Mouse (Mus musculus): ENCODE data around the gene Arhgef33. TPM values are rescaled to one million over a fixed set of nuclear protein-coding genes. Genes with fewer than 3 reads are reported as not detected.
A peak's percentile ranks its signal among the peaks of the same experiment; 100 is the strongest.

The Arhgef33 gene
- polyA plus RNA-seq, 1 experiment, result not detected

GRCm38 (mm10) chr17:80290074-80290657 lies 17.0 kb upstream of the Arhgef33 start, which contains the start of the genes Morn2 and Dhx57:
Morn2 (plus strand) TSS chr17:80290203.
Dhx57 (minus strand) TSS chr17:80290476.
- TF ChIP-seq TAL1 (IDR thresholded peaks at IDR 0.05; ENCODE audit: low read length), result no peak
- no peak for TF ChIP-seq GATA1 (IDR thresholded peaks at IDR 0.05; ENCODE audit: low read length)
- H3K4me3 ChIP-seq (replicated peaks), result peak within 1 kb of the TSS; percentile 90

DNA sequence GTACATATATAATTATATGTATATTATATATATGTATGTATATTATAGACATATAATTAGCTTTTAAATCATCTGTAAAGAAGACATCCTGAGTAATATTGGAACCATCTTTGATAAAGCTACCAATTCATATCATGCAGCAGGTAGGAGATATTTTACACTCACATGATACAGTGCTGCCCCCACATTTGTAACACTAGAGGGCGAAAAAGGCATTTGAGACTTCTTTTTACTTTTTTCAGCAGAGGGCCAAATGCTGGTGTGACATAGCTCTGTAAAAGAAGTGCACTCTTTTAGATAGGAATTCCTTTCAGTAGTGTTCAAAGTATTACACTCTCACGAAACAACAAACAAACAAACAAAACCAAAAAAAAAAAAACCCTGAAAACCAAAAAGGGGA lies 16.1 kb upstream of the Arhgef33 start:
- Histone ChIP-seq H3K4me1 (ENCODE audit: control insufficient read depth) (peaks cover 20% of the 10 kb centered on the region), H3K4me3 (replicated peaks) (no peak overlapping the region), H3K36me3 (ENCODE audit: control insufficient read depth) (no peaks in the 10 kb centered on the region), H3K27me3 (ENCODE audit: control insufficient read depth) (no peaks in the 10 kb centered on the region), H3K9me3 (ENCODE audit: control insufficient read depth, low read length) (no peaks in the 10 kb centered on the region)
- no peak for TF ChIP-seq GATA1 (IDR thresholded peaks at IDR 0.05; ENCODE audit: low read length)

More at GRCm38 (mm10) chr17:80290074-80290657, 17.0 kb upstream of the Arhgef33 start, which contains the start of the genes Morn2 and Dhx57:
- Histone ChIP-seq H3K9me3 (ENCODE audit: control insufficient read depth, low read length) (no peaks in the 10 kb centered on the region), H3K4me1 (ENCODE audit: control insufficient read depth) (peaks cover 20% of the 10 kb centered on the region), H3K36me3 (ENCODE audit: control insufficient read depth) (no peaks in the 10 kb centered on the region), H3K27me3 (ENCODE audit: control insufficient read depth) (no peaks in the 10 kb centered on the region)

DNA sequence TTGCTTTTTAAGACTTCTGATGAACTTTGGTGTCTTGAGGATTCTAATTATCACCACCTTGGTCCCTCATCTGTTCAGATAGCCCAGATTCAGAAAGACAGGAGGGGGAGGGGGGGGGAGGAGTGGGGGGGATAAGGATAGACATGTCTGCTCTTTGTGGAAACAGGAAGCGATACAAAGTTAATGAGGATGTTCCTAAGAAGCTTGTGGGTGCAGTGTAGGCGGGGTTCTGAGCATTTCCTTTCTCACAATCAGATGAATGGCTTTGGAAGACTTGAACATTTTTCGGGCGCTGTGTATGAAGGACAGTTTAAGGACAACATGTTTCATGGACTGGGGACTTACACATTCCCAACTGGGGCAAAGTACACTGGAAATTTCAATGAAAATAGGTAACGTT lies 11.9 kb upstream of the Arhgef33 start:
- H3K36me3 ChIP-seq (ENCODE audit: control insufficient read depth), result no peaks in the 10 kb centered on the region
- H3K4me3 ChIP-seq (replicated peaks), result no peak overlapping the region
- H3K4me1 ChIP-seq (ENCODE audit: control insufficient read depth), result peaks cover 2% of the 10 kb centered on the region
- no peak for TF ChIP-seq TAL1 (IDR thresholded peaks at IDR 0.05; ENCODE audit: low read length)
- TF ChIP-seq GATA1 (IDR thresholded peaks at IDR 0.05; ENCODE audit: low read length), result no peak
- H3K9me3 ChIP-seq (ENCODE audit: control insufficient read depth, low read length), result no peaks in the 10 kb centered on the region
- no peaks in the 10 kb centered on the region for H3K27me3 ChIP-seq (ENCODE audit: control insufficient read depth)

DNA sequence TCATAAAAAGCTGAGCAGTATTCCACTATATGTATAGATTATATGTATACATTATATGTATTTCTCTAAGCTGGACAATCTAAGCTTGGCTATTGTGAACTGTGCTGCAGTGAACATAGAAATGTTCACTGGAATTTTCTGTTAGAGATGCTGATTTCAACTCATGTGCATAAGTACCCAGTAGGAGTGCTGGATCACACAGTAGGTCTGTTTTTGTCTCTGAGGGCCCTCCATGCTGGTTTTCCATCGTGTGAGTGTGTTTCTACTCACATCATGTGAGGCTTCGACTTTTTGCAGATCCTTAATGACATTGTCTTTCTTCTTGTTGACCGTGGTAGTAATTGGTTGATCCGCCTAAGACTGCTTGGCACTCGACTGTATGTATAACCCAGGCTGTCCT lies 8.4 kb upstream of the Arhgef33 start:
- no peaks in the 10 kb centered on the region for H3K27me3 ChIP-seq (ENCODE audit: control insufficient read depth)
- H3K4me1 ChIP-seq (ENCODE audit: control insufficient read depth), result no peaks in the 10 kb centered on the region
- H3K9me3 ChIP-seq (ENCODE audit: control insufficient read depth, low read length), result no peaks in the 10 kb centered on the region
- no peaks in the 10 kb centered on the region for H3K36me3 ChIP-seq (ENCODE audit: control insufficient read depth)
- no peak overlapping the region for H3K4me3 ChIP-seq (replicated peaks)
- TF ChIP-seq TAL1 (IDR thresholded peaks at IDR 0.05; ENCODE audit: low read length) (no peak), GATA1 (IDR thresholded peaks at IDR 0.05; ENCODE audit: low read length) (no peak)

DNA sequence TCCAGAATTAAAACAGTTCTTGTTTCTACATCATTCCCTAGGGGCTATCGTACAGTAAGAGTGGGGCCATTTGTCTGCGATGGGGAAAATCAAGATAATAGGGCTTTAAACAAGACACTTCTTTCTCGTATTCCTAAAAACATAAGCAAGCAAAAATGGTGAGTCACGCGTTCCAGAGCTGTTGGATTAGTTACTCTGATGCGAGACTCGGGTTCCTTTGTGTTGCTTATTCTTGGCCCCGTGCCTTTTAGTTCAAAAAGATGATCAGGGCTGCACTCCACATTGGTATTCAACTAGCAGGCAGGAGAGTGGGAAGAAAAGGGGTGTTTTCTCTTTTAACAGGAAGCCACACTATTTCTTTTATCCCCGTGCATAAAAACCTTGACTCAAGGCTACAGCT lies 4.6 kb downstream of the Arhgef33 start:
- no peaks in the 10 kb centered on the region for H3K4me1 ChIP-seq (ENCODE audit: control insufficient read depth)
- no peaks in the 10 kb centered on the region for H3K27me3 ChIP-seq (ENCODE audit: control insufficient read depth)
- H3K4me3 ChIP-seq (replicated peaks), result no peak overlapping the region
- no peaks in the 10 kb centered on the region for H3K9me3 ChIP-seq (ENCODE audit: control insufficient read depth, low read length)
- no peak for TF ChIP-seq GATA1 (IDR thresholded peaks at IDR 0.05; ENCODE audit: low read length)
- no peak for TF ChIP-seq TAL1 (IDR thresholded peaks at IDR 0.05; ENCODE audit: low read length)
- no peaks in the 10 kb centered on the region for H3K36me3 ChIP-seq (ENCODE audit: control insufficient read depth)

DNA sequence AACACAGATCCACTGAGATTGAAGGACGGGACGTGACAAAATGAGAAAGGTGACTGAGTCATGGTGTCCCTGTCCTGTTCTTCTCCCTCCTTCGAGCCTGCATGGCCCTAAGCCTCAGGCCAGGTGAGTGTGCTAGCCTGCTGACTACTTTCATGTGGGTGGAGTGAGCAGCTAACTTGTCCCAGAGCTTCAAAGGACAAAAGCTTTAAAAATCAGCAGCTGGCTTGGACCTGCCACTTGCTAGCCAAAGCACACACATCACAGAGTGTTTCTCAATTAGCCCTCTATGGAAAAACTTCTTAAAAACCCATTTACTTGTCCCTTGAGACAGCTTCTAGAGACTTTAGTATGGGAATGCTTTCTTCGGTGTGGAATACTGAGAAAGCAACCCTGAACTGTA lies 5.2 kb downstream of the Arhgef33 start:
- Histone ChIP-seq H3K36me3 (ENCODE audit: control insufficient read depth) (no peaks in the 10 kb centered on the region), H3K4me3 (replicated peaks) (no peak overlapping the region), H3K9me3 (ENCODE audit: control insufficient read depth, low read length) (no peaks in the 10 kb centered on the region), H3K27me3 (ENCODE audit: control insufficient read depth) (no peaks in the 10 kb centered on the region), H3K4me1 (ENCODE audit: control insufficient read depth) (no peaks in the 10 kb centered on the region)
- no peak for TF ChIP-seq GATA1 (IDR thresholded peaks at IDR 0.05; ENCODE audit: low read length)
- no peak for TF ChIP-seq TAL1 (IDR thresholded peaks at IDR 0.05; ENCODE audit: low read length)

- H3K9me3 ChIP-seq (ENCODE audit: control insufficient read depth, low read length), result no peaks in the 10 kb centered on the region
- TF ChIP-seq GATA1 (IDR thresholded peaks at IDR 0.05; ENCODE audit: low read length) (no peak), TAL1 (IDR thresholded peaks at IDR 0.05; ENCODE audit: low read length) (no peak)
- no peak overlapping the region for H3K4me3 ChIP-seq (replicated peaks)
- H3K4me1 ChIP-seq (ENCODE audit: control insufficient read depth), result no peaks in the 10 kb centered on the region
- no peaks in the 10 kb centered on the region for H3K27me3 ChIP-seq (ENCODE audit: control insufficient read depth)
- H3K36me3 ChIP-seq (ENCODE audit: control insufficient read depth), result no peaks in the 10 kb centered on the region
Observed at GRCm38 (mm10) chr17:80322228-80322627, 15.0 kb downstream of the Arhgef33 start.

DNA sequence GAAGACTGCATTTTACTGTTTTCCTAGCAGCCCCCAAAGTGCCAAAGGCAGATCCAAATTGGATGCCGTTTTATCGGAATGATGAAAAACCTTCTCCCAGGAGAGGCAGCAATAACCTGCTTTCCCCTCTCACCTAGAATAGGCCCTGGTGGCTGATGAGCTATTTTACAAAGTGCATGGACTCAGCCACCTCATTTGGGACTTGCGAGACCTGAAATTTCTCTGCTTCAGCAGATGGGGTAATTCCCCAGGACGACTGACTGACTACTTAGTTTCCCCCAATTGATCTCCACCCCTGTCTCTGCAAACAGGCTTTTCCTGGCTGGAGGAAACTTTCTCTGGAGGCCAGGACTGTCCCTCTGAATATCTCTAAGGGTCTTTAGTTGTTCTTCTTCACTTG lies 15.8 kb downstream of the Arhgef33 start:
- no peak for TF ChIP-seq GATA1 (IDR thresholded peaks at IDR 0.05; ENCODE audit: low read length)
- TF ChIP-seq TAL1 (IDR thresholded peaks at IDR 0.05; ENCODE audit: low read length), result no peak
- Histone ChIP-seq H3K36me3 (ENCODE audit: control insufficient read depth) (no peaks in the 10 kb centered on the region), H3K27me3 (ENCODE audit: control insufficient read depth) (no peaks in the 10 kb centered on the region), H3K4me1 (ENCODE audit: control insufficient read depth) (no peaks in the 10 kb centered on the region), H3K9me3 (ENCODE audit: control insufficient read depth, low read length) (no peaks in the 10 kb centered on the region), H3K4me3 (replicated peaks) (no peak overlapping the region)

DNA sequence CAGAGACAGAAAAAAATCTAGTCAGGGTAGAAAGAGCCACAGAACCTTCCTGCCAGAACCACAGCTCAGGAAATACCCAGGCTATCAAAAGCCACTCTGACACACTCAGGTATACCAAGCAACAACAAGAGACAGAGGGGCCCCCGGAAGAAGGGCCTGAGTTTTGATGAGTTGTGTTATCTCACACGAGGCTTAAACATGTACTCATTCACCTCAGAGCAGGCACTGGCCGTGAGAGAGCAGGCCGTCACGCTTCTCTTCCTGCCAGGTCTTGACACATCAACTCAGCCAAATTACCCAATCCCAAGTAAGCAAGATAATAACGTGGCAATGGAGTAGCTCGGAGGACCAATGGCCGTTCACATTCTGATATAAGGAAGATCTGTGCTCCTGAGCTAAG lies 16.5 kb downstream of the Arhgef33 start:
- TF ChIP-seq TAL1 (IDR thresholded peaks at IDR 0.05; ENCODE audit: low read length) (no peak), GATA1 (IDR thresholded peaks at IDR 0.05; ENCODE audit: low read length) (no peak)
- Histone ChIP-seq H3K9me3 (ENCODE audit: control insufficient read depth, low read length) (no peaks in the 10 kb centered on the region), H3K4me3 (replicated peaks) (no peak overlapping the region), H3K4me1 (ENCODE audit: control insufficient read depth) (no peaks in the 10 kb centered on the region), H3K36me3 (ENCODE audit: control insufficient read depth) (no peaks in the 10 kb centered on the region), H3K27me3 (ENCODE audit: control insufficient read depth) (no peaks in the 10 kb centered on the region)

DNA sequence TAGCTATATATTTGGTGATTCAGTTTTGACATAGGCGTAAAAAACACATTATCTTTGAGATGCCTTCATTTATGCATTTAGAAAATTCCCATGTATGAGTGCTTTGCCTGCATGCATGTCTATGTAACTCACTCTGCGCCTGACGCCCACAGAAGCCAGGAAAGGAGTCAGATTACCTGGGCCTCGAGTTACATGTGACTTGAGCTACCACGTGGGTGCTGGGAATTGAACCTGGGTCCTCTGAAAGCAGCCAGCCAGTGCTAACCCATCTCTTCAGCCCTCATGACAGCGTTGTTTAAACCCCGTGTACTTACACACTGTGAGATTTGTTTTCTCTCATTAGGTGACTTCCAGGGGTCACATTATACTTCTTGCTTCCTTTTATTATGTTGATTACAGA lies 17.3 kb downstream of the Arhgef33 start:
- no peaks in the 10 kb centered on the region for H3K9me3 ChIP-seq (ENCODE audit: control insufficient read depth, low read length)
- H3K4me3 ChIP-seq (replicated peaks), result no peak overlapping the region
- no peaks in the 10 kb centered on the region for H3K36me3 ChIP-seq (ENCODE audit: control insufficient read depth)
- no peaks in the 10 kb centered on the region for H3K27me3 ChIP-seq (ENCODE audit: control insufficient read depth)
- no peak for TF ChIP-seq GATA1 (IDR thresholded peaks at IDR 0.05; ENCODE audit: low read length)
- no peak for TF ChIP-seq TAL1 (IDR thresholded peaks at IDR 0.05; ENCODE audit: low read length)
- no peaks in the 10 kb centered on the region for H3K4me1 ChIP-seq (ENCODE audit: control insufficient read depth)
